11 mouse cellular contexts compared by ENCODE assay signal in the genomic region with DNA sequence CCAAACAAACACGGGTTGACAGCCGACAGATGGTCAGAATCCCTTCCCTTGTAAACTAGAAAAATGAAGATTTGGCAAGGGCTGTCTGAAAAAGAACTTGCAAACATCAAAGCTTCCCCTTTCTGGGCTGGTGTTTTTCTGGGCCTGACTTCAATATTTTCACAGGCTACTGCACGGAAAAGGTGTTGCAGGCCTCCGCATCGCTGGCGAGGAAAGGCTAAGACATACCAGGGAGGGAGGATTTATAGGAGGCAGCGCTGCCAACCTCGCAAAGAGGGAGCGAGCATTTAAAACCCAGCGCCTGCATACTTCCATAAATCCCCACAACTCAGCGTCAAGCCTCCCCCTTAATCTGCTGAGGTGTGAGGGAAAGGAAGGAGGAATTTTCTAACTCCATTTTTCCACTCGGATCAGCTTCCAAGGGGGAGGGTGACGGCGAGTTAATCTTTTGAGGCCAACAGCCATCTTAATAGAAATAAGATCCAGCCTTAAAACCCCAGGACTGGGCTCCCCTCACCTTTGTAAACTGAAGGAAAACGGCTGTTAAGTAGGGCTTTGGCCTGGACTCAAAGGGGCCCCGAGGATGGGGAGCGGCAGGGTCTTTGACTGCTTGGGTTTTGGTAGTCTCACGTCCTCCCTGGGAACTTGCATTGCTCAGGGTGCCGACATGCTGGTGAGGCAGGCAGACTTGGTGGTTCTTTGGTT.
DNase-seq lines count a peak whose midpoint lies in the region; ATAC-seq and TF ChIP-seq lines count a peak whose summit lies in the region.
"Had no signal": no experiment of that assay in that cellular context is flagged by ENCODE, and none has a peak within 500 bp of the region (broad histone marks: within the 10 kb centered on the region; RNA-seq: fewer than 3 reads in every experiment).

No protein-coding gene starts in this region.

- no peak overlapping the region for H3K9ac ChIP-seq in hindbrain, embryonic 12.5 days
- no peak overlapping the region for H3K9ac ChIP-seq in hindbrain, embryonic 11.5 days (ENCODE audit: low read depth, low read length)
- H3K9ac ChIP-seq in midbrain, embryonic 15.5 days = no peak overlapping the region
- no peak overlapping the region for H3K9ac ChIP-seq in midbrain, embryonic 16.5 days (ENCODE audit: low read depth, low read length)
- no peak overlapping the region for H3K9ac ChIP-seq in stomach, embryonic 15.5 days
- H3K9ac ChIP-seq: heart, embryonic 12.5 days; midbrain, embryonic 12.5 days had no signal

- peak overlapping the region; percentile 35; the same call in 1 of the 2 replicates for H3K27ac ChIP-seq in hindbrain, embryonic 12.5 days
- H3K27ac ChIP-seq in hindbrain, embryonic 11.5 days (ENCODE audit: low read depth, low read length) = no peak overlapping the region
- H3K27ac ChIP-seq in midbrain, embryonic 15.5 days = peak overlapping the region; percentile 28; the same call in 1 of the 2 replicates
- H3K27ac ChIP-seq in midbrain, embryonic 16.5 days (ENCODE audit: low read length) = no peak overlapping the region
- H3K27ac ChIP-seq in stomach, embryonic 15.5 days = peak overlapping the region; percentile 28
- H3K27ac ChIP-seq in gastrocnemius, adult 2 months = no peak overlapping the region
- H3K27ac ChIP-seq: midbrain, embryonic 12.5 days had no signal

- ATAC-seq in hindbrain, embryonic 12.5 days (ENCODE audit: low FRiP score) = no peak
- ATAC-seq in hindbrain, embryonic 11.5 days (ENCODE audit: low FRiP score) = no peak
- ATAC-seq in midbrain, embryonic 15.5 days (replicated peaks) = no peak
- no peak for ATAC-seq in midbrain, embryonic 16.5 days
- peak; percentile 27; the same call in 1 of the 2 replicates for ATAC-seq in stomach, embryonic 15.5 days (ENCODE audit: insufficient read depth, low FRiP score, low read depth)

- intact Hi-C loops in left cerebral cortex, postnatal 14 days (cut with DNase I) = no loop called here
- intact Hi-C loops in gastrocnemius, adult 2 months (cut with DNase I) = no loop called here

- 56% methylated on average over 19 of the region's 19 CpGs for WGBS in hindbrain, embryonic 12.5 days
- 60% methylated on average over 19 of the region's 19 CpGs for WGBS in hindbrain, embryonic 11.5 days
- WGBS in midbrain, embryonic 15.5 days = 28% methylated on average over 19 of the region's 19 CpGs
- WGBS in midbrain, embryonic 16.5 days = 23% methylated on average over 19 of the region's 19 CpGs
- 32% methylated on average over 19 of the region's 19 CpGs for WGBS in stomach, embryonic 15.5 days

- H3K9me3 ChIP-seq in hindbrain, embryonic 12.5 days (replicated peaks) = no peaks in the 10 kb centered on the region
- H3K9me3 ChIP-seq in hindbrain, embryonic 11.5 days (ENCODE audit: control insufficient read depth, low read length) = no peaks in the 10 kb centered on the region
- H3K9me3 ChIP-seq in midbrain, embryonic 15.5 days = no peaks in the 10 kb centered on the region
- no peaks in the 10 kb centered on the region for H3K9me3 ChIP-seq in midbrain, embryonic 16.5 days (replicated peaks; ENCODE audit: control insufficient read depth, low read length, poor library complexity, severe bottlenecking)
- no peaks in the 10 kb centered on the region for H3K9me3 ChIP-seq in stomach, embryonic 15.5 days
- H3K9me3 ChIP-seq: heart, embryonic 12.5 days; midbrain, embryonic 12.5 days had no signal

- H3K4me1 ChIP-seq in hindbrain, embryonic 12.5 days = peaks cover 24% of the 10 kb centered on the region
- no peaks in the 10 kb centered on the region for H3K4me1 ChIP-seq in hindbrain, embryonic 11.5 days (replicated peaks; ENCODE audit: control insufficient read depth, insufficient read depth, low read length)
- H3K4me1 ChIP-seq in midbrain, embryonic 15.5 days = peaks cover 19% of the 10 kb centered on the region
- H3K4me1 ChIP-seq in midbrain, embryonic 16.5 days (ENCODE audit: control insufficient read depth, insufficient read depth, low read length) = peaks cover 8% of the 10 kb centered on the region
- H3K4me1 ChIP-seq in stomach, embryonic 15.5 days = peaks cover 15% of the 10 kb centered on the region; the same call in 1 of the 2 replicates

- H3K4me3 ChIP-seq in hindbrain, embryonic 12.5 days = no peak overlapping the region
- H3K4me3 ChIP-seq in hindbrain, embryonic 11.5 days (ENCODE audit: low read depth, low read length) = no peak overlapping the region
- no peak overlapping the region for H3K4me3 ChIP-seq in midbrain, embryonic 15.5 days
- no peak overlapping the region for H3K4me3 ChIP-seq in midbrain, embryonic 16.5 days (ENCODE audit: low read depth, low read length)
- no peak overlapping the region for H3K4me3 ChIP-seq in stomach, embryonic 15.5 days (replicated peaks)
- H3K4me3 ChIP-seq in gastrocnemius, adult 2 months = no peak overlapping the region
- H3K4me3 ChIP-seq: heart, embryonic 12.5 days; midbrain, embryonic 12.5 days had no signal

- TF ChIP-seq CTCF in gastrocnemius, adult 2 months (IDR thresholded peaks at IDR 0.05) = no peak

- no peak for DNase-seq in hindbrain, embryonic 11.5 days (ENCODE audit: low spot score)
- peak; percentile 62 to 71 for DNase-seq in left cerebral cortex, postnatal 14 days (ENCODE audit: low spot score in 2 of 2)
- DNase-seq in gastrocnemius, postnatal 10 days = no peak
- DNase-seq in gastrocnemius, adult 2 months = no peak
- DNase-seq: cerebellum, adult 9-11 months had no signal

- no peaks in the 10 kb centered on the region for H3K36me3 ChIP-seq in hindbrain, embryonic 12.5 days
- no peaks in the 10 kb centered on the region for H3K36me3 ChIP-seq in hindbrain, embryonic 11.5 days (ENCODE audit: control insufficient read depth, insufficient read depth, low read length)
- no peaks in the 10 kb centered on the region for H3K36me3 ChIP-seq in midbrain, embryonic 15.5 days (replicated peaks)
- H3K36me3 ChIP-seq in midbrain, embryonic 16.5 days (ENCODE audit: control insufficient read depth, insufficient read depth, low read length) = no peaks in the 10 kb centered on the region
- no peaks in the 10 kb centered on the region for H3K36me3 ChIP-seq in stomach, embryonic 15.5 days
- H3K36me3 ChIP-seq: heart, embryonic 12.5 days; midbrain, embryonic 12.5 days had no signal

- peaks cover 7% of the 10 kb centered on the region for H3K27me3 ChIP-seq in hindbrain, embryonic 12.5 days
- H3K27me3 ChIP-seq in hindbrain, embryonic 11.5 days (ENCODE audit: control insufficient read depth, insufficient read depth, low read length) = no peaks in the 10 kb centered on the region
- peaks cover 10% of the 10 kb centered on the region; the same call in 1 of the 2 replicates for H3K27me3 ChIP-seq in midbrain, embryonic 15.5 days (replicated peaks)
- H3K27me3 ChIP-seq in midbrain, embryonic 16.5 days (ENCODE audit: control insufficient read depth, insufficient read depth, low read depth, low read length) = no peaks in the 10 kb centered on the region; the same call in 1 of the 2 replicates
- no peaks in the 10 kb centered on the region for H3K27me3 ChIP-seq in stomach, embryonic 15.5 days (replicated peaks)

- H3K4me2 ChIP-seq in hindbrain, embryonic 12.5 days (replicated peaks) = no peak overlapping the region; the same call in 1 of the 2 replicates
- no peak overlapping the region for H3K4me2 ChIP-seq in hindbrain, embryonic 11.5 days (replicated peaks; ENCODE audit: low read depth, low read length)
- H3K4me2 ChIP-seq in midbrain, embryonic 15.5 days = no peak overlapping the region
- no peak overlapping the region for H3K4me2 ChIP-seq in midbrain, embryonic 16.5 days (ENCODE audit: low read length)
- no peak overlapping the region for H3K4me2 ChIP-seq in stomach, embryonic 15.5 days
- H3K4me2 ChIP-seq: heart, embryonic 12.5 days; midbrain, embryonic 12.5 days had no signal

Comparison
In these comparisons a context has a peak if more than half of its experiments do, and no peak if none do; other contexts are left out.
1. H3K27ac ChIP-seq: peak in hindbrain, embryonic 12.5 days (single experiment), midbrain, embryonic 15.5 days (single experiment) and stomach, embryonic 15.5 days (single experiment); none in hindbrain, embryonic 11.5 days (single experiment), midbrain, embryonic 16.5 days (single experiment) and gastrocnemius, adult 2 months (single experiment).
2. DNase-seq: peak in left cerebral cortex, postnatal 14 days (2 of 2); none in hindbrain, embryonic 11.5 days (single experiment), gastrocnemius, postnatal 10 days (single experiment) and gastrocnemius, adult 2 months (single experiment).